Mouse (Mus musculus) splenic B cell, adult 2 months (primary cell): ENCODE data around the gene Mansc1.

ENCODE experiments used
- DNase-seq: peaks from one replicate; pipeline ENCODE4 v3.0.0-alpha.2; 2011; ENCODE audit warnings: low read depth, low spot score
- H3K27me3 ChIP-seq: 2 replicates; pipeline ENCODE4 v1.6.1; 2012; ENCODE audit warnings: mild to moderate bottlenecking, low read length, moderate library complexity, mixed read lengths; ENCODE audit not compliant: control insufficient read depth, poor library complexity, insufficient read depth, severe bottlenecking
- H3K36me3 ChIP-seq: 2 replicates; pipeline ENCODE4 v1.6.1; 2012; ENCODE audit warnings: mild to moderate bottlenecking, low read length, moderate library complexity, mixed read lengths; ENCODE audit not compliant: control insufficient read depth, poor library complexity, insufficient read depth, severe bottlenecking

The Mansc1 gene

DNA sequence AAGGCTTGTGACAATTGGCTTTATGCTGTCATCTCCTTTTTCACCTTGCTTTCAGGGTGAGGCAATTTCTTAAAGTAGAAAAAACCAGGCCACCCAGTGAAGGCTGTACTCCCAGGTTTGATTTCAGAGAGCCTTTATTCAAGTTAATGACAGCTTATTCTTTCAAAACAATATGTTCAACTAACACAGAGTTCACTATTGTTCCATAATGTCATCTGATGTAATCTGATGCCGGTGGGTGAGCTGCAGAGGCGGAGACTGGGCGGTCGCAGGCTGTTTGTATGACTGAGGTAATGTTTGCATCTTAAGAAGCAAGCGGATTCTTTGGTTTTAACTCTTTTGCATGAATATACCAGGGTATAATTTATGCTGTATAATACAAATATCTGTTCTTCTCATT is 15.3 kb upstream of the Mansc1 start:
- DNase-seq, result no peak
- H3K27me3 ChIP-seq, result no peaks in the 10 kb centered on the region
- H3K36me3 ChIP-seq, result no peaks in the 10 kb centered on the region; the same call in 1 of the 2 replicates

DNA sequence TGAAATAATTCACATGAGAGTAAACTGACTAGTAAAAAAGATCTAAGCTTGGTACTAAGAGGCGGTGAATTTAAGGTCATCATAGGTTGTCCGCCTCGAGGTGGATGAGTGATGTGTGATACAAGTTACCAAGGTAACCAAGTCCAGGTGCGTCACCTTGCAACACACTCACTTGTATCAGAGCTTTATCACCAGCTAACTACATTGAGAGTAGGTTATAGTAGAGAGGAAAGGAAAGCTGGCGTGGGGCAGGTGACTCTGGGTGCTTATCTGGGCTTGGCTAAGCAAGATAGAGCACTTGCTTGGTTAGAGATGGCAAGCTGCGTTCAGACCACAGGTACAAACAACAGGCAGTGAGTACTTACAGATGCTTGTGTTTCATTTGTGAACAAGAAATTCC is 14.5 kb upstream of the Mansc1 start:
- Histone ChIP-seq H3K36me3 (no peaks in the 10 kb centered on the region; the same call in 1 of the 2 replicates), H3K27me3 (no peaks in the 10 kb centered on the region)
- DNase-seq, result no peak

DNA sequence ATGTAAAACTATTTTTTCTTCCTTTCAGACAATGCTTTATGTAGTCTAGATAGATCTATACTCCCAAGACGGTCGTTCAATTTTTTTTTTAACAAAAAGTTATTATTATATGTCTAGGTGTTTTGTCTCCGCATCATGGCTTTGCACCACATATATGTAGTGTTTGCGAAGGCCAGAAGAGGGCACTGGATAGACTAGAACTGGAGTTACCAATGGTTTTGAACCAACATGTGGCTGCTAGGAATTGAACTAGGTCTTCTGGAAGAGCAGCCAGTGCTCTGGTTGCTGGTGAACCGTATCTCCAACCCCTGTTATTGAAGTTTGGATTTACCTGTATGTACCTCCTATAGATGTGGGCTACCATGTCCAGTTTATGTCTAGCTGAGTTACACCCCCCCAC is 11.0 kb upstream of the Mansc1 start:
- Histone ChIP-seq H3K36me3 (no peaks in the 10 kb centered on the region; the same call in 1 of the 2 replicates), H3K27me3 (no peaks in the 10 kb centered on the region)
- peak; percentile 44 for DNase-seq

DNA sequence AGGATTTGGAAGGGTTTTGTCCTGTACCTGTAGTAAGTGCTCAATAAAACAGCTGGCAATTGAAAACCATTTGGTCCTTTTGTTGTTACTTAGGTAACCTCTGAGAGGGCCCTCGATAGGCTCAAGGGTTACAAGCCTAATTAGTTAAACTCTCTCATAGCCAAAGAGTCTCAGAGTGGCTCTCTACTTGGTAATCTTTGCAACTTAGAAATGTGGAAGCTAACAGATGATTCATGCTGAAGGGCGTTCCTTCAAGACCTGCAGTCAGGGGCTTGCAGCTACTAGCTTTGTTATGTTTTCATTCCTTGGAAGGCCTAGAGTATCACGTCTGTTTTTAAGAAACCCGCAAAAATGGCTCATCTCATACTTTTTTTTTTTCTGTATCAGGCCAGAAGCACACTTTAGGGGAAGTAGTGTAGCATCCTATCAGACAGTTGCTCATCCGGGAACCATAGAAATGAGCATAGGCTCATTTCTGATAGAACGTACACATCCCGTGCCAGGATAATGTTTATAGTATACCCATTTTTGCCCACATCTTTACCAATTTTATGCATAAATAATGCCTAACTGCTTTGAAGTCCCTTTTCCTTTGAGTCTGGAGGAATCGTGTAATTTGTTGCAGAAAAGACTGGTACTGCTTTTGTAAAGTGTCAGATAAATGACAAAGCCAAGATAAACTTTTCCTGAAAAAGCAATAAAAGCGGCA is 9.6 kb upstream of the Mansc1 start:
- no peaks in the 10 kb centered on the region for H3K27me3 ChIP-seq
- no peak for DNase-seq

DNA sequence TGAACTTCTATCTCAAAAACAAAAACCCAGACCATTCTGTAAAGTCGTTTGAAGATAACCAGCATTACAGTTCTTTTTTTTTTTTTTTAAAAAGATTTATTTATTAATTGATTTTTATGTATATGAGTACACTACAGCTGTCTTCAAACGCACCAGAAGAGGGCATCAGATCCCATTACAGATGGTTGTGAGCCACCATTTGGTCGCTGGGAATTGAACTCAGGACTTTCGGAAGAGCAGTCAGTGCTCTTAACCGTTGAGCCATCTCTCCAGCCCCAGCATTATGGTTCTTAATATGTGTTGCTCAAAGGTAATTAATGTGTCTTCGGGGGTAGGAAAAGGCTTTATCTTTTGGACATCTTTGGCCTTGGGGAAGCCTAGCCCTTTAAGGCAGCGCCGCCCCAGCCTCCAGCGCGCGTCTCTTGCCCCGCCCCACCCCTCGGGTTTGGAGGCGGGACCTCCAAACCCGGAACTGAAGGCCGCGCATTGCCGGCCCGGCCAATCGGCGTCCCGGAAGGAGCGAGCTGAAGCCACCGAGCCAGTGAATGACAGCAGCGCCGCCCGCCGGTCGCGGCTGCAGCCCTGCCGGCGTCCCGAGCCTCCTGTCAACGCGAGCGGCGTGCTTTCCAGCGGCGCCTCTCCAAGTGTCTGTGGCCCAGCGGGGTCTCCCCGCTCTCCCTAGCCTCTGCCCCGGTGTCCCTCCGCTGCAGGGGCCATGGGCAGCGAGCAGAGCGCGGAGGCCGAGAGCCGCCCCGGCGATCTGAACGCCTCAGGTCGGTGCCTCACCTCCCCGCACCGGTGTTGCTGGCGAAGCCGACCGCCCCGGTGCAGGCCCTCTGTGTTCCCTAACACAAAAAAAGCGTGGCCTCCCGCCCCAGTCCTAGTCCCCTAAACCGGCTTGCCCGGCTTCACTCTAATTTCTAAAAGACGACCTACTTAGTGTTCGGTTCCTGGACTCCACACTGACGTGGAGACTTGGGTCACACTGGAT is 8.5 kb upstream of the Mansc1 start:
- Histone ChIP-seq H3K27me3 (no peaks in the 10 kb centered on the region), H3K36me3 (no peaks in the 10 kb centered on the region; the same call in 1 of the 2 replicates)
- peak; percentile 96 for DNase-seq

More for the DNA sequence above, 9.6 kb upstream of the Mansc1 start:
- H3K36me3 ChIP-seq, result no peaks in the 10 kb centered on the region; the same call in 1 of the 2 replicates

DNA sequence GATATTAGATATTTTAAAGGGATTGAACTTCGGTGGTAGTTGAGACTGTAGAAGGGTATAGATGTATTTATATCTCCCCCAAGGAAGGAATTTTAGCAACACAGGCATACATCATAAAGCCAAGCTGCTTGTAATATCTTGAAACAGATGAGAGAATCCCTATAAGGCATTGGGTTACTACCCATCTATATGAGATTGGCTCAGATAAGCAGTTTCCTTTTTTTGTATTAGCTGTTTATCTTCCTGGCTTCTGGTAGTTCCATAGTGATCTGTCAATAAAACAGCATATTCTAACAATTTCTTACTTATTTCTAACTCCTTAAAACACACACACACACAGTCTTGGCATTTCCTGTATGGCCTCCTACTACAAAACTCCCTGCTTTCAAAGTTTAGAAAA is 7.6 kb upstream of the Mansc1 start:
- no peak for DNase-seq
- no peaks in the 10 kb centered on the region for H3K36me3 ChIP-seq
- no peaks in the 10 kb centered on the region for H3K27me3 ChIP-seq

DNA sequence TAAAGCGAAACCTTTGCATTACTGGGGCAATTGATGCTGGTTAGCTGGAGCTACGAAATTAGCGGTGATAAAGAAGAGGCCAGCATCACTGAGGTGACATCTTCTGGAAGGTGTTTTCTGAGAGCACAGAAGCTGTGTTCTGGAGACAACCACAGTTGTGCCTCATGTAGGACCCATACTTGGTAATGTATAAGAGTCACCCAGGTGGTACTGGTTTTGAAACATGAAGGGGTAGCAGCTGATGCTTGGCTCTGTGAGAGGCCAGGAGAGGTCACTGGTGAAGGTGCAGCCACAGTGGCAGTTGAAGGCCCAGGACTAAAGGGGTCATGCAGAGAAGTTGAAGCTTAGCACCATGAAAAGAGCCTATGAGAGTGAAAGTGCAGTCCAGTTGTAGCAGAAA is 6.9 kb upstream of the Mansc1 start, which contains the start of gene Borcs5:
Gene Borcs5 (plus strand): TSS at position 301 of the 400 bp plus-strand sequence.
- H3K27me3 ChIP-seq, result no peaks in the 10 kb centered on the region
- no peak for DNase-seq
- no peaks in the 10 kb centered on the region for H3K36me3 ChIP-seq

DNA sequence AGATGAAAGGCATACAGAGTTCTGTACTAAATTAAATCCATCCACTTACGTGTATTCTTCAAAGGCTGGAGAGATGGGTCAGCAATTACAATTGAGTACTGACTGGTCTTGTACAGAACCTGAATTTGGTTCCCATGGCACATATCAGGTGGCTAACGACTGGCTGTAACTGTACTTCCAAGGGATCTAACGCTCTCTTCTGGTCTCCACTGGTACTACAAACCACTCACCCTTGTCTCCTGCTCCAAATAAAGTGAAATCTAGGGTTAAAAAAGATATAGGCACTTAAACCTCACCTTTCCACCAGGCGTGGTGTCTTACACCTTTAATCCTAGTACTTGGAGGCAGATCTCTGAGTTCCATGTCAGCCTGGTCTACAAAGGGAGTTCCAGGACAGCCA is 4.2 kb upstream of the Mansc1 start:
- no peaks in the 10 kb centered on the region for H3K27me3 ChIP-seq
- no peak for DNase-seq
- no peaks in the 10 kb centered on the region for H3K36me3 ChIP-seq

DNA sequence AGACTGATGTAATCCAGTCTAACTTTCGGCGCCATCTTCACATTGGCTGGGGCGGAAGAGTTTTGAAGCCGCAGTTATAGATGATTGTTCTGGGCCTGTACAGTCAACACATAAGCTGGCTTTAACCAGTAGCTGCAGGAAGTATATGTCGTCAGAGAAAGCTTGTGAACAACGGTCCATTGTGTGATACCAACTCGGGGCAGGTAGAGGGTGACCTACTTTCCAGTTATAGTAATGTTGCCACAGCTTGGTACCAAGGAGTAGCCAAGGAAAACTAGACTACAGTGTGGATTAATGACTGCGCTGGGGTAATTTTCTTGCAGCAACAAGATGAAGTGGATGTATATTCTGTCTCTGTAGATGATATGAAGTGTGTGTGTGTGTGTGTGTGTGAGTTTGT is 1.3 kb upstream of the Mansc1 start:
- Histone ChIP-seq H3K36me3 (no peaks in the 10 kb centered on the region), H3K27me3 (no peaks in the 10 kb centered on the region)
- no peak for DNase-seq

DNA sequence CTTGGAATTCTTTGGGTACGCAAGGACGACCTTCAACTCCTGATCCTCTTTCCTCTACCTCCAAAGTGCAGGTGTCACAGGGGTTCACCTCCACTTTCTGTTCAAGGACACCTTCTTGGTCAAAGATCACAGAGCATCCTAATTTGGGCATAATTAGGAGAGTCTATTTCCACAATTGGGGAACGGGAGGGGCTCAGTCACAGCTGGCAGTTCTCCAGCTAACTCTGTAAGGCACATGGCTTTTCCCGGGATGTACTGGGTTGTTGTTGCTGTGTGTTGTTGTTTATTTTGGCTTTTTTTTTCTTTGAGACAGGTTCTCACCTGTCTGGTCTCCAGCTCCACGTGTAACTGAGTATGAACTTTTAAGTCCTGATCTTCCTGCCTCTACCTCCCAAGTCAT is 468 bp upstream of the Mansc1 start:
- no peaks in the 10 kb centered on the region for H3K36me3 ChIP-seq
- no peaks in the 10 kb centered on the region for H3K27me3 ChIP-seq
- DNase-seq, result no peak

DNA sequence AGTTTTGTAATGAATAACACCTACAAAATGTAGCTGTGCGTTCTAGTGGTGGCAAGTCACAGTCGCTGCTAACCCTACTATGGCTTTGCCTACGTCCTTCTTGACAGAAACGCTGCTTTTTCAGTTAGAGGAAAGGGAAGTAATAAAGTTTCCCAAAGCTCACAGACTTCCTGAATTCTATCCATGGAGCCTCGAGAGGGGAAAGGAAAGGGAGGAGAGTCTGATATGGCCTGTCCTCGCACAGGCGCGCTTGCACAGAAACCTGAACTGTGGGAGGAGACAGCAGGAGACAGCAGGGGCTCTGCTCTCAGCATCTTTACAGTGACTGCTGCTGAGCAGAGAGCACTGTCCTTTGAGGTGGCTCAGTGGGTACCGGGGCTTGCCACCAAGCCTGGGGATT is 1.8 kb downstream of the Mansc1 start:
- Histone ChIP-seq H3K27me3 (no peaks in the 10 kb centered on the region), H3K36me3 (no peaks in the 10 kb centered on the region)
- no peak for DNase-seq

DNA sequence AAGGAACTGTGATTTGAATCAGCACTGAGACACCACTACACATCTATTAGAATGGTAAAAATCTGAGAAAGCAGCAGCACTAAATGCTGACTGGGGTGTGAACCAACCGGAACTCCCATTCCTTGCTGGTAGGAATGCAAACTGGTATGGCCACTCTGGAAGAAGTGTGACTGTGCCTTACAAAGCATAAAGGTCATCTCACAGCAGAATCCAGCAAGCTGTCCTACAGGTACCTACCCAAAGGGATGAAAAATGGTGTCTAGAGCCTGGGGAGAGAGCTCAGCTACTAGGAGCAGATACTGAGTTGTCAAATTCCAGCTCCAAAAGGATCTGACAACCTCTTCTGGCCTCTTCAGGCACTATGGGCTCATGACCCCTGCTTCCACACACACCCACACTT is 5.7 kb downstream of the Mansc1 start:
- DNase-seq, result no peak

DNA sequence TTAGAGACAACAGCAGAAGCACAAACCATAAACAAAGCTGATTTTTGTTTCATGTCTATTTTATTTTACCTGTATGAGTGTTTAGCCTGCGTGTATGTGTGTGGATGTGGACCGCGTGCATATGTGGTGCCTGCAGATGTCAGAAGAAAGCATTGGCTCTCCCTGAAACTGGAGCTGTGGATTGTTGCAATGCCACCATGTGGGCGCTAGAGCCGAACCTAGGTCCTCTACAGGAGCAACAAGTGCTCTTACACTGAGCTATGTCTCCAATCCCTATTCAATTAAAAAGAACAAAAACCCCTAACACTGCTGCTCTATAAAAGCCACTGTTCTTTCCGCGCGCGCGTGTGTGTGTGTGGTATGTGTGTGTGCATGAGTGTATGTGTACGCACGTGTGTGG is 6.9 kb downstream of the Mansc1 start:
- DNase-seq, result no peak
- H3K27me3 ChIP-seq, result no peaks in the 10 kb centered on the region
- no peaks in the 10 kb centered on the region for H3K36me3 ChIP-seq

More for the DNA sequence above, 5.7 kb downstream of the Mansc1 start:
- Histone ChIP-seq H3K36me3 (no peaks in the 10 kb centered on the region), H3K27me3 (no peaks in the 10 kb centered on the region)

DNA sequence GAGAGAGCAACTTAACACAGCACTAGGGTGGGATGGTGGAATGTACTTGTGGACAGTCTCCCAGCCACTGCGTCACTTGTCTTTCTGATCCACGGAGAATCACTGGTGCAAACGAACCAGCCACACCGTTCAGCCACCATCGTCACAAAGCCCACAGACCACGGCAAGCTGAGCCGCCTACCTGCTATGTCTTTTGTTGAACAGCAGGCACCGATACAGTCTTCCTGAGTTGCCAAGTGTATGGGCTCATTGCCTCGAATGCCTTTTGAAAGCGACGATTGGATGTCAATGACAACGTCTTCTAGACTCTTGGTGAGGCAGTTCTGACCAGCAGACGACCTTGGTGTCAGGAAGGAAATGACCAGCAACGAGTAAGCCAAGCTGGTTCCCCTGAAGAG is 10.7 kb downstream of the Mansc1 start:
- H3K27me3 ChIP-seq, result no peaks in the 10 kb centered on the region
- no peak for DNase-seq
- H3K36me3 ChIP-seq, result no peaks in the 10 kb centered on the region
